Mouse (Mus musculus): ENCODE data around the gene Ccdc93.

Ccdc93 gene

DNA sequence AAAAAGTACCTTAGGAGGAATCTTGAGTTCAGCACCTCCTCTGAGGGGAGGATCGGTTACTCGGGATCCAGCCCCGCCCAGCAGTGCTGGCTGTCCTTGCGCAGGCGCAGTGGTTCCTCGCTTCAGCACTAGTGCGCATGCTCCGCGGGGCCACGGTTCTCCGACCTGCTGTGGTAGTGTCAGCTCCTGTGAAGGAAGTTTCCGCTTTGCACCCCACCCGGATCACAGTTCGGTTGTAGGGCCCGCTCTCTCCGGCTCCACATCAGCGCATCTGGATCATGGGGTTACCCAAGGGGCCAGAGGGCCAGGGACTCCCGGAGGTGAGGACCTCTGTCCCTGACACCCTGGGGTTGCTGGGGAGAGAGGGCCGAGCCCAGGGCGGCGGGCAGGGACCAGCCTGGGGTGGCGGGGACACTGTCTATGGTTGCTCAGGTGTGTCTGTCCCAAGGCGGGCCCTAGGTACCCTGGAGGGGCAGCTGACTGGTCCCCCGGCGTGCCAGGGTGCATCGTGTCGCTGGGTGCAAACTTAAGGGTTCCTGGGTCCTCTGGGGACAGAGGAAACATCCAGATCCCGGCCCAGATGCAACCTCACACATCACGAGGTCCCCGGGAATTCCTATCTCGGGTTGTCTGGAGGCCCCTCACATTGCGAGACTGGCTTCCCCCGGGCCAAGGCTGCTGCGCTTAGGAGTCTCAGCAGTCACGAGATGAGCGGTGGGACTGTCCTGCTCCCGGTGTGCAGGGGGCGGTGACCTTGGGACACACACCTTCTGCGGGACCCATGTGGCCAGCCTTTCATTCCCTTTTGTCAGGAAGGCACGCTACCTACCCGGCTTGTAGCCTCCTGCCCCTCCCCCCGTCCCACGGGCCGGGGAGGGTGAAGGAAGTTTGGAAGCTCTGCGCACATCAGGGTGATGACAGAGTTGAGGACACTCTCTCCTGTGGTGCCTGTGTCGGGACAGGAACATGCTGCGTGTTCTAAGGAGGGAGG lies at the start of gene Ccdc93:
Ccdc93 (plus strand) TSS at position 112 of the 991 bp plus-strand sequence.
- DNase-seq (ENCODE audit: low spot score): peak; percentile 98

DNA sequence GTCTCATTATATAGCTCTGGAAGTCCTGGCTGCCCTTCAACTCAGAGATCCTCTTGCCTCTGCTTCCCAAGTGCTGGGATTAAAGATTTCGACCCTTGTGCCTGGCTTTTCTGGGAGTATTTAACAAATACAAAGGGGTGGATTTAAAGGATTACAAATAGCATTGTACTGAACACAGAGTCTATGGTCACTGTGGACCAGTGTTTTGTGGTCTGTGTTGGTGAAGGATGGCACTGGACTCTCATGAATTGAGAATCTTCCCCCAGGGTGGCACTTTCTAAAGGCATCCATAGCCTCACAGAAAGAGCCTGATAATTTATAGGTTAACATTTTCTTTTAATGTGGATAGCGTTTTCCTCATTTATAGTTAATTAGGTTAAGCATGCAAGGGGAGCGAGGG lies 49.3 kb upstream of the Ccdc93 start:
- DNase-seq (ENCODE audit: low spot score): no peak

DNA sequence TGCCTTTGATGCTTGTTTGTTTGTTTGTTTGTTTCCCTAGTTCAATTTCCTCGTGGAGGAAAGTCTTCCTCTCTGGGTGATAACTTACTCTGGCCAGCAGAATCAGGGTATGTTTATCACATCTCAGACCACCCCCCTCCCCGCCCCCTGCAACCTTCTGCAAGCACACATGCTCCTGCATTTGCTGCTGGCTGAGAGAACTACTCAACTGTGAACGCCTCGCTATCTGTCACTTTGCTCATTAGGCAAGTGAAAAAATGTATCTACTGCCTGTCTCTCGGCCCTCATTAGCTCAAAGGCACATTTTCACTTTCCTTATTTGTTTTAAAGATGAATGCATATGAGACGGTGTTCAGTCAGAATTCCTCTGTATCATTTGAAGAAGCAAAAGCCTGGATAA lies 42.5 kb upstream of the Ccdc93 start:
- no peak for DNase-seq (ENCODE audit: low spot score)

DNA sequence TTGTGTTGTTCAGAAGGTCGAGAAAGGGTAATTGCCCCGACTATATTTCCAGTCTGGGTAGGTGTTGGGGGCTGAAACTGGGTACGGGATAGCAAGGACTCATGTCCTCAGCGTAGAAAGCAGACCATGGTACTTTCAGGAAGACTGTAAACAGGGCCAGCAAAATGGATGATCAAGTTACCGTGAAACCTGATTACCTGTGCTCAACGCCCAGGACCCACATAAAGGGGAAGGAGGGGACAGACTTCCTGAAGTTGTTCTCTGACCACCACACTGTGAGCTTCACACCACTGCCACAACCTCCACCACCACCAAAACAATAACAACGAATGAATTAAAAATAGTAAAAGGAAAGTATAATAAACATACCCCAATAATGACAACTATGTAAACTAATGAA lies 42.1 kb upstream of the Ccdc93 start:
- no peak for DNase-seq (ENCODE audit: low spot score)

DNA sequence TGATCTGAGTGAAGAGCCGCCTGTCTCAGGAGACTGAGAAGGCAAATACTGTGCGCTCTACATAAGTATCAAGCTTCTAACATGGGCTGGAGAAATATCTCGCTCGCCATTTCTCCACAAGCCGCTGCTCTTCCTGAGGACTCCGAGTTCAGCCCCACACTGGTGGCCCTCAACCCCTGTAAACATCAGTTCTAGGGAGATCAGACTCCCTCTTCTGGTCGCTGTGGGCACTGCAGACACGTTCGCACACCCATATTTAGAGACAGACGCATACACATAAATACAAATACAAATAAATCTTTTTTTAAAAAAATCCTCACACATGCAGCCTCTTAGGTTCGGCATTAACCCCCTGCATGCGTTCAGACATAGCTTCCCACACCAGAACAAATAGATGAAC lies 41.3 kb upstream of the Ccdc93 start:
- no peak for DNase-seq (ENCODE audit: low spot score)

DNA sequence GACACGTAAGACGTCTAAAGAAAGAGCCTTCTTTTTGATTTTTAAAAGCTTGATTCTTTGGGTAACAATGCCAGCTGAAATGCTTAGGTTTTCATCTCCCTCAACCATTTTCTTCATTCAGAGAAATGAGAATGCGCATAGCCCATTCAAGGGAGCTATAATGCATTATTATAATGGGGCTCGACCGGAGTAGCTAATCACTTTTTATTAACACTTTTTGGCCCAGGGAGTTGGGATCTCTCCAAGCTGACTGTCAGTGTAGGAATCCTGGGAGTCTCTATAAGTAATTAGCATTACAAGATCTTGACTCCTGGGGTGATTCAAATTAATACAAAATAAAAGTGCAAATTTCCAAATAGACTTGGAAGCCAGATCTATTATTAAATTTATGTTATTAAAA lies 40.8 kb upstream of the Ccdc93 start:
- DNase-seq (ENCODE audit: low spot score): no peak

DNA sequence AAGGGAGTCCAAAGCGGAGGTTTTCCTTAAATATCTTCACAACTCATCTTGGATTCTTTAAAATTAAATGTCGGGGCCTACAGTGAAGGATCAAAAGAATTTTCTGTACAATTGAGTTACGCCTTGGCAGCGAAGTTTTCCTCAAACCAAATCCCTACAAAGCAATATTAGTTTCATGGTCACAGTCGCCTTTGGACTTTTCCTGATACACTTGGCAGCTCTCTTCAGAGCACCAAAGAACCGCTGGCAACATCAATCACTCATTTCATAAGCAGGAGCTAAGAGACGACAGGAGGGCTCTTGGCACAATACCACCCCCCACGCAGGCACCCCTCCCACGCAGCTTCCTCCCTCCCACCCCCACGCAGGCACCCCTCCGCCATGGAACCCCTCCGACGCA lies 40.4 kb upstream of the Ccdc93 start:
- no peak for DNase-seq (ENCODE audit: low spot score)

DNA sequence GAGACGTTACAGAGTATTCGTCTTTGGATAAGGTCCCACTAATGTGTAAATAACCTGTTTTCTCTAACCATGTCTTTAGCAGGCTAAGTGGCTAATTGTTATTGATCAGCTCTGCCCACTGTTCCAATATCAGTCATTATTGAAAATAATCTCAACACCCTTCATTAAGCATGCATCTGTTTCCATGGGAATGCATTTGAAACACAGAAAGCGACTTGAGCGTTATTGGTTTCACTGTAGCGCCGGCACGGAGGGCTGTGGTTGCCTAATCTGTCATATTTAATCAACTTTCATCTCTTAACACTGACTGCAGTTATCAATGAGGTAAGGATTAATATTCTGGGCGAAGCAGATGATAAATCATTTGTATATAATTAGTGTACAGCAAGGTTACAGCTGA lies 40.0 kb upstream of the Ccdc93 start:
- DNase-seq (ENCODE audit: low spot score): no peak

DNA sequence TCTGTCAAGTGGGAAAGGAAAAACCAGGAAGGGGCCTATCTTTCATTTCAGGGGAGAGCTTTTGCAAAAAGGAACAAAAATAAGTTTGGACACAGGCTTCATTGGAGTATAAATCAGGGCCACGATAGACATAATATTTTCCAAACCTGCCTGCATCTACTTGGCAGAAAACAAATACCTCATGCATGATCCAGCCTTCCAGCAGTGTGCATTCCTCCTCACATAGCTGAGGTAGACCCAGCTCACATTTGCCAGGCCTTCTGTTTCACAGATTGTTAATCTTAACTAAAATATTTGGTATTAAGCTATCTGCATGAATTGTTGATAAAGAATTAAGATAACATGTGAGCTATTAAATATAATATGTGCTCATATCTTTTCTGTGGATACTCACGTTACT lies 37.7 kb upstream of the Ccdc93 start:
- DNase-seq (ENCODE audit: low spot score): no peak

DNA sequence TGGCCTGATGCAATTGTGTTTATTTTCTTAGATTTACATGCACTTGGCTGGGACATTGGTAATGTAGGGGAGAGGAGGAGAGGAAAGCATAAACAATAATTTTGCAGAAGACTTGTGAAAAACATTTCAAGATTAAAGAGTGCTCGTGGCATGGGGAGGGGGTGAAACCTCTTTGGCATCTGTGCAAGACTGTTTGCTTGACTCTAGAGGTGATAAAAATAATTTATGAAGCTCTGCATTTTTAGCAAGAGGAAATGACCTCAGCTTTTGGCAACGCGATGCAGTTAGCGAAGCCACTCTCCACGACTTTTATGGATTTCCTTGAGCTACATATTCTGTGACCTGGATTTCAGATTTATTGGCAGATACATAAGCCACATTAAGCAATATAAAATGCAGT lies 36.1 kb upstream of the Ccdc93 start:
- DNase-seq (ENCODE audit: low spot score): no peak

DNA sequence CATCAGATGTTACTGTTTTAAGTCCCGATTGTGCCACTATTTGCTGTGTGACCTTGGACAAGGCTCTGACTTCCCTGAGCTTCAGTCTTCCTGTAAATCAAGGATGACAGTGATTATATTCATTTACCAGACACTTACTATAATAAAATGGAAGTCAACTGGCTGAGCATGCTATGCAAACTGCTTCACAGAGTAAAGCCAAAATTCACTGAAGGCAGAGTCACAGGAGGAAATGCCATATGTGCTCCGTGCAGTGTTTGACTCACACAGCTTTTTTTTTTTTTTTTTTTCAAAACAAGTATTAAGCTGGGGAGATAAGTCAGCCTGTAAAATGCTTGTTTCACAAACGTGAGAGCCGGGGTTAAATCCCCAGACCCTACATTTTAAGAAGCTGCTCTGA lies 34.3 kb upstream of the Ccdc93 start:
- no peak for DNase-seq (ENCODE audit: low spot score)

DNA sequence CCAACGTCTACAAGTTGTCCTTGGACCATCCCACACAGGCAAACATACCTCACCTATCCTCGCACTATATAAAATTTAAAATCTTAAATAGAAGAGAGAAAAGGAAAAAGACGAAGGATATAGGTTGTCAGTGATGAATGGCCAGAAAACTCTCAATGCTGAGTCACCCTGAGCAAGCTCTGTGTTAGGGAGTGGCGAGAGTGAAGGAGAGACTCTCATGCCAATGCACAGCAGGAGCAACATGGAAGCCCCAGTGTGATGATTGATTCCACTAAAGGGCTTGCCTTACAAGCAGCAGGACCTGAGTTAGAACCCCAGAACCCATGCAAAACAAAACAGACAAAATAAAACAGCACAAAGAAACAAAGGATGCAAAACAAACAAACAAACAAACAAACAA lies 32.6 kb upstream of the Ccdc93 start:
- no peak for DNase-seq (ENCODE audit: low spot score)

DNA sequence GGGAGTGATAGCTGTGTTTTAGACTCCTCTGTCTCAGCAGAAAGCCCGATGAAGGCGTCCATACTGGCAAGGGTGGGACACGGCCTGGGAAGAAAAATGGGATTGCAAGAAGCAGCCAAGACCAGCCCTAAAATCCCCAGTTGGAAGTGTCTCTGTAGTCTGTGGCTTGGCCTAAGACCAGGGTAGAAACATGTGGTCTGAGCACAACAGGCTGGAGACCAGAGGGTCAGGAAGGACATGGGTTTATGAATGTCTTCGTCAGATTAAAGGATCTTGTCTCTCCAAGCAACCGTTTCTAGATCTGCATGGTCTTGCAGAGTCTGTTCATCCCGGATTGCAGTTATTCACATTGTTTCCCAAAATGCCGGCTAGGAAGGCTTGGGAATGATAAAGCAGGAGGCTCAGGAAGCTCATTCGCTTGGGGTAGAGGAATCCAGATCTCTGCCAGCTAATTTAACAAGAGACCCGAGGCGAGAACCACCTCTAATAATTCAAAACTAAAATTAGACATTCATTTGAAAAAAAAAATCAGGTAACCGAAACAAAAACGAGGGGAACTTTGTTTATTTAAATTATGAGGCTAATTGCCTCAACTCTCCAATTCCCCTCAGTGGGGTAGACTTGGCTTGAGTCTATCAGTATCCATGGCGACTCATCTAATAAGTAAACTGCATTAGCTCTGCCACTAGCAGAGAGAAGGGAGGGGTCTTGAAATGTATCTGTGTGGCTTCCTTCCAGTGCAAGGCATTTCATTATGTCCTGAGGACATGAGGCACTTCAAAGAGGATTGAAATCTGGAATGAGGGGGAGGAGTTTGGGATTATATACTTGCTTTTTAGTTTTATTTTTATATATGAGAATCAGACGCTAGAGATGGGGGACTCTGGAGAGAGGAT lies 31.6 kb upstream of the Ccdc93 start:
- no peak for DNase-seq (ENCODE audit: low spot score)

DNA sequence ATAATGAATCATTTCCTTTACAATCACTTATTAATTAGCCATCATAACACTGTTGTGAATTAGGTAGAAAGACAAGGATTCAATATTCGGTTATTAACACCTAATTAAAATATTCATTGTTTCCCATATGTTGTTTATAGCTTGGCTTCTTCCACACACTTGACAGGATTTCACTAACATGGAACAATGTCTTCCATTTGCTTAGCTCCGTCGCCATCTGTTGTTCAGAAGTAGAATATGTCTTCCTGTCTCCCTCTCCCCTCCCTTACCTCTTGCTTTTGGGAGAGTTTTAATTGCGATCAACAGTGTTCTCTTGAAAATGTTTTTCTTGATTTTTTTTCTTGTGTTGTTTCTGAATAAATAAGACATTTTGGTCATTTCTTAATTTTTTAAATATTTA lies 30.6 kb upstream of the Ccdc93 start:
- DNase-seq (ENCODE audit: low spot score): peak; percentile 16

DNA sequence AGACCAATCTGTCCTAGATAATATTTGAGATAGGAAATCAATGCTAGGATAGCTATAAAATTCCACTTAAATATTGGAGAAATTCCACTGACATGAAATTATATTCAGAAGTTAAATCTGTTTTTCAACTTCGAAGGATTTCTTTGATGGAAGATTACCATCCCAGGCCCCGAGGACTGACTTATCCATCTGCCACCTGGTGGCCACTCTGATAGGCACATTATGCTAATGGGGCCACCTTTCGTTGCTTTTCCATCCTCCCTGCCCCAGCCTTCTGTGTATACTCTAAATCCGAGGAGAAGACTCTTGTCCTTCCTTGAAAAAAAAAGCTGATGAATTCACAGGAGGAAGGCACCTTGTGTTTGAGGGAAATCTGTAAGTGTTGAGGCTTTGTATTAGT lies 11.8 kb upstream of the Ccdc93 start:
- no peak for DNase-seq (ENCODE audit: low spot score)

DNA sequence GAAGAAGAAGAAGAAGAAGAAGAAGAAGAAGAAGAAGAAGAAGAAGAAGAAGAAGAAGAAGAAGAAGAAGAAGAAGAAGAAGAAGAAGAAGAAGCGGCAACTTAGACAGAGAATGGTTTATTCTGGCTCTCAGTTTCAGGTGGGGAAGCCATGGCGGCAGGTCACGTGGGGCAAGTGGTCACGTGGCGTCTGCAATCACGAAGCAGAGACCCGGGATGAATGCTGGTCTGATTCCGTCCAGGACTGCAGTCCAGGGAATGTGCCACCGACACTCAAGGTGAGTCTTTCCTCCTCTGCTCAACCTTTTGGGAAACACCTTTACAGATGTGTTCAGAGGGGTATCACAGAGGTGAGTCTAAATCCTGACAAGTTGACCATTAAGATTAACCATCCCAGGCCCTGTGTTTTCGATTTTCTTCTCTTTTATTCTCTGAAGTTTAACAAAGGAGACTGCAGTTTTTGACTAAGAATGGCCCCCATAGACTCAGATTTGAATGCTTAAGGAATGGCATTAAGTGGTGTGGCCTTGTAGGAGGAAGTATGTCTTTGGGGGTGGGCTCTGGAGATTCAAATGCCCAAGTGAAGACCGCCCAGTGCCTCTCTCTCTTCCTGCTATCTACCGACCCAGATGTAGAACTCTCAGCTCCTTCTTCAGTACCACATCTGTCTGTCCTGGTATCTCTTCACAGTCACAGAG lies 11.1 kb upstream of the Ccdc93 start:
- no peak for DNase-seq (ENCODE audit: low spot score)

DNA sequence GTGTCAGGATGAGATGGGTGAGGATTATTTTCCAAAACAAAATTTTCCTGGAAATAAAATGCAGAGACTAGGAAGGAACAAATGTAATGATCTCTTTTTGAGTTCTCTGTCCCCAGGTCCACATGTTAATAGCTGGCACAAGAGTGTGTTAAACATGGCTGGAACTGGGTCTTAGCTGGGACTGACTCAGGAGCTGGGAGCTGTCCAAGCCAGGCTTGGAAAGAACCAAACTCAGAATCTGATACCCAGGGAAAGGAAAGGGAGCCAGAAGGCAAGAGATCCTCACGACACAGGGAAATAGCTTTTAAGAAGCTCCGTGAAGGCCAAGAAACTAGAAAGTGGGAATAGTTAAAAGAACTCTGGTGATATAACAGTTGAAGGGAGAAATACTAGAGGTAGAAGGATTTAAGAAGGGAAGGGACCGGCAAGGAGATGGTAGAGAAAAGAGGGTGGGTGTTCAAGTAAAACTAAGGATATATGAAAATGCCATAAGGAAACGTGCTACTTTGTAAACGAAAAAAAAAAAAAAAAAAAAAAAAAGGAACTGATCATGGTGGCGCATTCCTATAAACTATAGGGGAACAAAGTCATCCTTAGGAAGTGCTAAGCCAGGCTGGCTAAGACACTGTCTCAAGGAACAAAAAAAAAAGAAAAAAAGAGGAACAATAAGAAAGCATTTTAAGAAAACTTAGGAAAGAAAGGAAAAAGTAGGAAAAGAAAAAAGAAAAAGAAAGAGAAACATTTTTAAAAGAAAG lies 489 bp upstream of the Ccdc93 start:
- no peak for DNase-seq (ENCODE audit: low spot score)

DNA sequence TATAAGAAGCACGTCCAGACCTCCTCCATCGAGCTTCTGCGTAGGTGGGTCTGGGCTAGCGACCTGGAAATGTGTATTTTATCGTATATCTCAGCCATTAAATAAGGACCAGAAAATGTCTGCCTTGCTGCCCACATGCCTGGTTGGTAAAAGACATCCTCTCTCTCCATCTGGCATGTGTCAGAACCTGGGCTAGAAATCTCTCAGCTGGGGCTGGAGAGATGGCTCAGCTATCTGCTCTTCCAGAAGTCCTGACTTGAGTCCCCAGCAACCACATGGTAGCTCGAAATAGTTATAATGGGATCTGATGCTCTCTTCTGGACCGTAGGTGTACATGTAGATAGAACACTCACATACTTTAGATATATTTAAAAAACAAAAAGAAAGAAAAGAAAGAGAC lies 5.1 kb downstream of the Ccdc93 start:
- DNase-seq (ENCODE audit: low spot score): no peak

DNA sequence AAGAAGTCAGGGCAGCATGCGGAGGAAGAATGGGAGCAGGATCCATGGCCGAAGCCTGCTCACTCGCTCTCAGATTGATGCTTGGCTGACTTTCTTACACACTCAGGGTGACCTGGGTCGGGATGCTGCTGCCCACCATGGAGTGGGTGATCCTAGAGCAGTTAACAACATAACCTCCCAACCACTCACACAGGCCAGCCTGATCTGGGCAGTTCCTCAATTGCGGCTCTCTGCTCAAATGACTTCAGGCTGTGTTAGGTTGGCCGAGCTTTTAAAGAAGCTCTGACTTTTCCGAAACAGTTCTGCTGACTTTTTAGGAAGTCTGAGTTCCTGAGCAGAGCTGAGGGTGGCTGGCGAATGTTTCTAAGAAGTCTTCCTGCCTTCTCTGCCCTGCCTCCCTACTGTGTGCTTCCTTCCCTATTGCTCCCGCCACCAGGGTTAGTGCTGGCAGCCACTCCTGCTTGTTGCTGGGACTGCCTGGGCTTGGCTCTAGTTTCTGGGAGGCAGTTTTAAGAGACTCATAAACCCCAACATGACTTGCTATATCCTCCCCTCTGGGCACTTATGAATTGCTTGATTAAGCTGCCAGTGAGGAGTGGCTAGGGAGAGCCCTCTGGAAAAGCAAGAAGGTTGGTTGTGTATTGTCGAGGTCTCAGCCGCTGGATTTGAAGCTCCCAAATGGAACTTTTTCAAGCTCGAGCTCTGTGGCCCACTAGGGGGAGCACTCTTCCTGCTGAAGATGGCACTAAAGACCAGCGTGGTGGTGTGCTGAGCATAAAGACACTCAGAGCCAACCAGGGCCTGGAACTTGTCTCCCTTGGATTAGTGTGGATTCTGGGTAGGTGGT lies 9.9 kb downstream of the Ccdc93 start:
- DNase-seq (ENCODE audit: low spot score): peak; percentile 41

DNA sequence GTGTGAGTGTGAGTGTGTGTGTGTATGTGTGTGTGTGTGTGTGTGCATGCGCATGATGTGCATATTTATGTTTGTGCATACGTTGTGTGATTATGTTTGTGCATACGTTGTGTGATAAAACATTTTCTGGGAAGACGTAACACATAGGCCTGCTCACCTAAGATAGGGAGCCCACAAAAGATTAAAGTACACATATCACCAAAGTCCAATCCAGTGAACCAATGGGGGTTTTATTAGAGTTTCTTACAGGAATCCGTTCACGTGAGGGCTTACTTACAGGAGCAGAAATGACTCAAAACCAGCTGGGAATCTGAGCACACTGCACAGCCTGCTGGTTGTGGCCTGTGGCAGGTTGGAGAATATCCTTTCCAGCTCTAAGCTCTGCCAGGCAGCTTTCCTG lies 13.3 kb downstream of the Ccdc93 start:
- DNase-seq (ENCODE audit: low spot score): no peak

DNA sequence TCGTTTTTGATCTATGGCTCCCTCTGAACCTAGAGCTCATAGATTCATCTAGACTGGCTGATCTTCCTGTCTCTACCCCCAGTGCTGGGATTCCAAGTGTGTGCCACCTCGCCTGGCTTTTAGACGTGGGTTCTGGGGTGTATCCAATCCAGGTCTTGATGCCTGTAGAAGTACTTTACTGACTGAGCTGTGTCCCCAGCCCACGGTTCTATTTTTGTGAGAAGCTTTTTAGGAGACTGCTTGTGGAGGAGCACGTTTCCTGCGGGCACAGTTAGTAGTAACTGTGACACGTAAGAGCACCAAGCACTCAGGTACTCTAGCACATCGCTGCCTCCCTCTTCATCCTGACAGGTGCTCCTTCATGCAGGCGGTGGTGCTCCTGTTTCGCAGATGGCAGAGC lies 16.4 kb downstream of the Ccdc93 start:
- no peak for DNase-seq (ENCODE audit: low spot score)

Measured in lung, postnatal 25 days (tissue).